Mouse (Mus musculus) embryonic fibroblast, embryonic 13.5 days (primary cell): ENCODE results near the gene Ptpn13.

Source experiments
- CTCF ChIP-seq: IDR thresholded peaks from 2 replicates; pipeline ENCODE4 v1.5.1; 2011; ENCODE audit warnings: mild to moderate bottlenecking, control low read depth, low read length, moderate library complexity, borderline replicate concordance; ENCODE audit not compliant: insufficient read depth
- POLR2A ChIP-seq: IDR thresholded peaks from 2 replicates; pipeline ENCODE4 v1.6.1; 2011; ENCODE audit warnings: low read depth, mild to moderate bottlenecking, control low read depth, low read length, moderate library complexity

GRCm38 (mm10) chr5:103420568-103420967 is 4.4 kb upstream of the Ptpn13 start:
- TF ChIP-seq CTCF = no peak
- no peak for TF ChIP-seq POLR2A
